Mouse (Mus musculus): ENCODE data around the gene Adcy10.

Adcy10 gene

GRCm38 (mm10) chr1:165536079-165536675 is 51.2 kb downstream of the Adcy10 start:
- no peak for DNase-seq (ENCODE audit: low spot score in 2 of 2)

- no peak for DNase-seq (ENCODE audit: low spot score in 2 of 2)
Observed at GRCm38 (mm10) chr1:165537241-165537807, 52.3 kb downstream of the Adcy10 start.

- no peak for DNase-seq (ENCODE audit: low spot score in 2 of 2)
Observed at GRCm38 (mm10) chr1:165556711-165557110, 71.7 kb downstream of the Adcy10 start.

GRCm38 (mm10) chr1:165559073-165559472 is 74.1 kb downstream of the Adcy10 start:
- DNase-seq (ENCODE audit: low spot score in 2 of 2): no peak

GRCm38 (mm10) chr1:165565283-165565682 is 80.3 kb downstream of the Adcy10 start:
- DNase-seq (ENCODE audit: low spot score in 2 of 2): no peak

GRCm38 (mm10) chr1:165567466-165567865 is 82.5 kb downstream of the Adcy10 start:
- DNase-seq (ENCODE audit: low spot score in 2 of 2): no peak

GRCm38 (mm10) chr1:165576005-165576404 is 91.0 kb downstream of the Adcy10 start:
- DNase-seq (ENCODE audit: low spot score in 2 of 2): no peak

GRCm38 (mm10) chr1:165576459-165577112 is 91.6 kb downstream of the Adcy10 start:
- DNase-seq (ENCODE audit: low spot score in 2 of 2): no peak

GRCm38 (mm10) chr1:165579332-165579731 is 94.3 kb downstream of the Adcy10 start:
- DNase-seq (ENCODE audit: low spot score in 2 of 2): no peak

- DNase-seq (ENCODE audit: low spot score in 2 of 2): no peak
Observed at GRCm38 (mm10) chr1:165581255-165581654, 96.3 kb downstream of the Adcy10 start.

- DNase-seq (ENCODE audit: low spot score in 2 of 2): peak; percentile 83 to 94
Observed at GRCm38 (mm10) chr1:165583529-165584184, 98.7 kb downstream of the Adcy10 start.

GRCm38 (mm10) chr1:165585389-165586104 is 100.6 kb downstream of the Adcy10 start:
- DNase-seq (ENCODE audit: low spot score in 2 of 2): no peak

- no peak for DNase-seq (ENCODE audit: low spot score in 2 of 2)
Observed at GRCm38 (mm10) chr1:165586366-165586765, 101.4 kb downstream of the Adcy10 start.

- no peak for DNase-seq (ENCODE audit: low spot score in 2 of 2)
Observed at GRCm38 (mm10) chr1:165587845-165588244, 102.9 kb downstream of the Adcy10 start.

- peak in 1 of 2 experiments; percentile 36 for DNase-seq (ENCODE audit: low spot score in 2 of 2)
Observed at GRCm38 (mm10) chr1:165589280-165590048, 104.5 kb downstream of the Adcy10 start.

- DNase-seq (ENCODE audit: low spot score in 2 of 2): no peak
Observed at GRCm38 (mm10) chr1:165590760-165591159, 105.8 kb downstream of the Adcy10 start.

- no peak for DNase-seq (ENCODE audit: low spot score in 2 of 2)
Observed at GRCm38 (mm10) chr1:165592295-165593082, 107.5 kb downstream of the Adcy10 start.

GRCm38 (mm10) chr1:165594699-165595421 is 109.9 kb downstream of the Adcy10 start:
- DNase-seq (ENCODE audit: low spot score in 2 of 2): no peak

- DNase-seq (ENCODE audit: low spot score in 2 of 2): no peak
Observed at GRCm38 (mm10) chr1:165601775-165602280, 116.8 kb downstream of the Adcy10 start.

GRCm38 (mm10) chr1:165603218-165603617 is 118.2 kb downstream of the Adcy10 start:
- DNase-seq (ENCODE audit: low spot score in 2 of 2): no peak
